Mouse (Mus musculus) ES-E14 (cell line): ENCODE data around the gene Lmx1b. TPM values are rescaled to one million over a fixed set of nuclear protein-coding genes. Genes with fewer than 3 reads are reported as not detected.

Experiments
- DNase-seq: peaks from one replicate; pipeline ENCODE4 v3.0.0-alpha.2; 2013; ENCODE audit warnings: low read depth, low spot score
- H3K27ac ChIP-seq: 2 replicates; pipeline ENCODE4 v1.5.1; 2012; ENCODE audit warnings: low read depth, mild to moderate bottlenecking, low read length, moderate library complexity, mixed read lengths; ENCODE audit not compliant: poor library complexity, insufficient read depth, severe bottlenecking
- H3K36me3 ChIP-seq: 2 replicates; pipeline ENCODE4 v1.6.1; 2012; ENCODE audit warnings: mild to moderate bottlenecking, low read length, moderate library complexity, mixed read lengths; ENCODE audit not compliant: control insufficient read depth, poor library complexity, insufficient read depth, severe bottlenecking
- H3K4me1 ChIP-seq, 2 experiments: fragments of 150-350 bp in 1 of 2; sonication (generic) in 1 of 2; 2 replicates each; pipeline ENCODE4 v1.6.1; 2012; ENCODE audit warnings: low read length in 2 of 2, mild to moderate bottlenecking in 1 of 2, mixed read lengths in 1 of 2; ENCODE audit not compliant: control insufficient read depth in 2 of 2, insufficient read depth in 2 of 2, poor library complexity in 1 of 2
- H3K4me3 ChIP-seq, 2 experiments: fragments of 150-350 bp in 1 of 2; sonication (generic) in 1 of 2; 2 replicates each; pipeline ENCODE4 v1.5.1; 2012; ENCODE audit warnings: low read length in 2 of 2, low read depth in 1 of 2, mild to moderate bottlenecking in 1 of 2, mixed read lengths in 1 of 2; ENCODE audit not compliant: insufficient read depth in 1 of 2, poor library complexity in 1 of 2, severe bottlenecking in 1 of 2
- H3K9ac ChIP-seq: 2 replicates; pipeline ENCODE4 v1.6.1; 2012; ENCODE audit warnings: low read depth, mild to moderate bottlenecking, low read length, mixed read lengths; ENCODE audit not compliant: poor library complexity, insufficient read depth, severe bottlenecking
- H3K9me3 ChIP-seq: fragments of 150-350 bp; sonication (generic); 2 replicates; pipeline ENCODE4 v1.6.1; 2012; ENCODE audit warnings: low read depth, mild to moderate bottlenecking, low read length; ENCODE audit not compliant: control insufficient read depth, insufficient read depth
- CHD2 ChIP-seq: IDR thresholded peaks from 2 replicates; pipeline ENCODE4 v1.6.1; 2014; ENCODE audit warnings: mild to moderate bottlenecking, low read depth, low read length, inconsistent platforms
- HCFC1 ChIP-seq: IDR thresholded peaks from 2 replicates; pipeline ENCODE4 v1.6.1; 2012; ENCODE audit warnings: low read length, inconsistent platforms, borderline replicate concordance; ENCODE audit not compliant: insufficient read depth
- MAFK ChIP-seq: IDR thresholded peaks from 2 replicates; pipeline ENCODE4 v1.6.1; 2014; ENCODE audit warnings: mild to moderate bottlenecking, low read depth, low read length, inconsistent platforms; ENCODE audit not compliant: insufficient read depth
- ZC3H11A ChIP-seq: IDR thresholded peaks from 2 replicates; pipeline ENCODE4 v1.6.1; 2012; ENCODE audit warnings: low read depth, mild to moderate bottlenecking, inconsistent platforms, low read length, borderline replicate concordance
- ZNF384 ChIP-seq: IDR thresholded peaks from 2 replicates; pipeline ENCODE4 v1.6.1; 2012; ENCODE audit warnings: low read depth, low read length, inconsistent platforms
- in situ Hi-C, 2 experiments: fragments of 600-800 bp; cut with MboI; formaldehyde crosslinking; loops; one replicate each; pipeline ENCODE4 v1.15.1; 2025; ENCODE audit warnings: low sequenced_read_pairs in 2 of 2, inconsistent platforms in 1 of 2; ENCODE audit not compliant: unreplicated experiment in 2 of 2
- total RNA-seq: library from RNA; depleted of rRNA; stranded (reverse); fragments of 300-350 nt; gene quantifications from 2 replicates; pipeline ENCODE4 v1.2.3, GENCODE M21; 2012

The Lmx1b gene
- total RNA-seq, 1 experiment: 0.67 TPM

GRCm38 (mm10) chr2:33648894-33649293, 8.6 kb upstream of the Lmx1b start:
- in situ Hi-C loops: loop anchor here in 1 of 2 experiments (25.0 kb wide), 1 partner anchor 2012 kb away; the partner anchor contains the start of gene Prdm12
- Histone ChIP-seq H3K4me3 (no peak overlapping the region), H3K9me3 (no peaks in the 10 kb centered on the region), H3K9ac (no peak overlapping the region), H3K36me3 (no peaks in the 10 kb centered on the region), H3K4me1 (peaks cover 0 to 4% of the 10 kb centered on the region in 2 experiments; a peak in 1 of 4 replicates), H3K27ac (no peak overlapping the region)
- TF ChIP-seq HCFC1: no peak
- no peak for TF ChIP-seq ZC3H11A
- TF ChIP-seq MAFK: no peak
- TF ChIP-seq CHD2: no peak
- no peak for TF ChIP-seq ZNF384
- DNase-seq: no peak

GRCm38 (mm10) chr2:33646283-33646550, 5.9 kb upstream of the Lmx1b start:
- Histone ChIP-seq H3K9ac (no peak overlapping the region), H3K9me3 (no peaks in the 10 kb centered on the region), H3K4me1 (peaks cover 0 to 8% of the 10 kb centered on the region in 2 experiments; a peak in 1 of 4 replicates), H3K4me3 (no peak overlapping the region), H3K27ac (no peak overlapping the region), H3K36me3 (no peaks in the 10 kb centered on the region)
- in situ Hi-C loops: loop anchor here in 1 of 2 experiments (25.0 kb wide), 1 partner anchor 2009 kb away; the partner anchor contains the start of gene Prdm12
- TF ChIP-seq HCFC1: no peak
- no peak for TF ChIP-seq ZC3H11A
- TF ChIP-seq ZNF384: no peak
- TF ChIP-seq MAFK: no peak
- no peak for TF ChIP-seq CHD2
- DNase-seq: no peak

- H3K4me3 ChIP-seq: no peak overlapping the region
- H3K27ac ChIP-seq: no peak overlapping the region
- no peaks in the 10 kb centered on the region for H3K36me3 ChIP-seq
- H3K9ac ChIP-seq: no peak overlapping the region
- peaks cover 0 to 8% of the 10 kb centered on the region in 2 experiments; a peak in 1 of 4 replicates for H3K4me1 ChIP-seq
- TF ChIP-seq ZNF384 (no peak), ZC3H11A (no peak), MAFK (no peak), CHD2 (no peak), HCFC1 (no peak)
- no peaks in the 10 kb centered on the region for H3K9me3 ChIP-seq
- in situ Hi-C loops: loop anchor here in 1 of 2 experiments (25.0 kb wide), 1 partner anchor 2008 kb away; the partner anchor contains the start of gene Prdm12
- DNase-seq: no peak
These were observed 5.4 kb upstream of the Lmx1b start for GRCm38 (mm10) chr2:33645538-33646282.

- Histone ChIP-seq H3K9me3 (no peaks in the 10 kb centered on the region), H3K4me1 (peaks cover 0 to 7% of the 10 kb centered on the region in 2 experiments; a peak in 1 of 4 replicates), H3K27ac (no peak overlapping the region), H3K9ac (no peak overlapping the region), H3K4me3 (peak overlapping the region in 1 of 2 experiments; percentile 15; a peak in 1 of 4 replicates), H3K36me3 (no peaks in the 10 kb centered on the region)
- no peak for DNase-seq
- in situ Hi-C loops: loop anchor here in 1 of 2 experiments (25.0 kb wide), 1 partner anchor 2007 kb away; the partner anchor contains the start of gene Prdm12
- TF ChIP-seq CHD2: no peak
- TF ChIP-seq ZNF384: no peak
- TF ChIP-seq MAFK: no peak
- no peak for TF ChIP-seq HCFC1
- TF ChIP-seq ZC3H11A: no peak
These were observed 3.7 kb upstream of the Lmx1b start for GRCm38 (mm10) chr2:33643721-33644713.
